Mouse (Mus musculus) macrophage (primary cell): Measurements from ENCODE around the gene Sema4b. TPM values are rescaled to one million over a fixed set of nuclear protein-coding genes. Genes with fewer than 3 reads are reported as not detected.

Source experiments
- H3K27ac ChIP-seq: fragments of 350-480 bp; formaldehyde crosslinking; 2 replicates; pipeline ENCODE4 v1.9.0; 2021
- H3K36me3 ChIP-seq: fragments of 350-480 bp; formaldehyde crosslinking; 2 replicates; pipeline ENCODE4 v1.9.0; 2021; ENCODE audit errors: inconsistent target
- H3K4me3 ChIP-seq: fragments of 350-480 bp; formaldehyde crosslinking; 2 replicates; pipeline ENCODE4 v1.9.0; 2021; ENCODE audit errors: inconsistent target
- H3K79me2 ChIP-seq: fragments of 350-480 bp; formaldehyde crosslinking; 2 replicates; pipeline ENCODE4 v1.9.0; 2021; ENCODE audit errors: inconsistent target
- WGBS: methylation state at CpG from one replicate; pipeline ENCODE4 v1.1.7; 2026; ENCODE audit warnings: inconsistent platforms; ENCODE audit not compliant: missing documents; 5-methylcytosine and 5-hydroxymethylcytosine counted together
- polyA plus RNA-seq: library from polyadenylated mRNA; stranded (reverse); fragments of 250-400 nt; gene quantifications from 3 replicates; pipeline ENCODE4 v1.2.4, GENCODE M21; 2018; ENCODE audit warnings: inconsistent platforms

The Sema4b gene
- polyA plus RNA-seq, 1 experiment from 2014 or later: 10.0 TPM

GRCm38 (mm10) chr7:80197941-80198778 is 11.5 kb downstream of the Sema4b start:
- Histone ChIP-seq H3K27ac (no peak overlapping the region), H3K36me3 (no peaks in the 10 kb centered on the region), H3K4me3 (peak overlapping the region; percentile 82), H3K79me2 (peaks cover 40% of the 10 kb centered on the region; the same call in 1 of the 2 replicates)
- WGBS: 1% methylated on average over 74 of the region's 74 CpGs

GRCm38 (mm10) chr7:80198863-80199262 is 12.2 kb downstream of the Sema4b start:
- 1% methylated on average over 11 of the region's 11 CpGs for WGBS

GRCm38 (mm10) chr7:80199286-80199685 is 12.6 kb downstream of the Sema4b start:
- Histone ChIP-seq H3K27ac (peak overlapping the region; percentile 22; the same call in 1 of the 2 replicates), H3K4me3 (peak overlapping the region; percentile 82), H3K36me3 (no peaks in the 10 kb centered on the region), H3K79me2 (peaks cover 47% of the 10 kb centered on the region; the same call in 1 of the 2 replicates)
- 25% methylated on average over 6 of the region's 6 CpGs for WGBS

More at GRCm38 (mm10) chr7:80198863-80199262, 12.2 kb downstream of the Sema4b start:
- Histone ChIP-seq H3K4me3 (peak overlapping the region; percentile 82), H3K36me3 (no peaks in the 10 kb centered on the region), H3K79me2 (peaks cover 42% of the 10 kb centered on the region; the same call in 1 of the 2 replicates), H3K27ac (peak overlapping the region; percentile 22; the same call in 1 of the 2 replicates)

- H3K27ac ChIP-seq: no peak overlapping the region
Measured at GRCm38 (mm10) chr7:80199851-80200587, 13.4 kb downstream of the Sema4b start.

GRCm38 (mm10) chr7:80200588-80200945 is 13.9 kb downstream of the Sema4b start:
- Histone ChIP-seq H3K79me2 (peaks cover 59% of the 10 kb centered on the region; the same call in 1 of the 2 replicates), H3K36me3 (no peaks in the 10 kb centered on the region), H3K27ac (no peak overlapping the region), H3K4me3 (no peak overlapping the region)
- WGBS: 95% methylated on average over 6 of the region's 6 CpGs

More at GRCm38 (mm10) chr7:80199851-80200587, 13.4 kb downstream of the Sema4b start:
- Histone ChIP-seq H3K4me3 (no peak overlapping the region; the same call in 1 of the 2 replicates), H3K79me2 (peaks cover 54% of the 10 kb centered on the region; the same call in 1 of the 2 replicates), H3K36me3 (no peaks in the 10 kb centered on the region)
- 84% methylated on average over 11 of the region's 11 CpGs for WGBS

- no peak overlapping the region for H3K27ac ChIP-seq
- no peak overlapping the region for H3K4me3 ChIP-seq
- H3K36me3 ChIP-seq: no peaks in the 10 kb centered on the region
- peaks cover 64% of the 10 kb centered on the region; the same call in 1 of the 2 replicates for H3K79me2 ChIP-seq
- WGBS: 95% methylated on average over 5 of the region's 5 CpGs
Measured at GRCm38 (mm10) chr7:80200963-80201539, 14.4 kb downstream of the Sema4b start.

- 95% methylated on average over 15 of the region's 15 CpGs for WGBS
- no peaks in the 10 kb centered on the region for H3K36me3 ChIP-seq
Measured at GRCm38 (mm10) chr7:80201888-80202540, 15.4 kb downstream of the Sema4b start.

GRCm38 (mm10) chr7:80202961-80203360 is 16.3 kb downstream of the Sema4b start:
- Histone ChIP-seq H3K36me3 (no peaks in the 10 kb centered on the region), H3K79me2 (peaks cover 83% of the 10 kb centered on the region; the same call in 1 of the 2 replicates), H3K4me3 (no peak overlapping the region), H3K27ac (peak overlapping the region; percentile 5; the same call in 1 of the 2 replicates)
- WGBS: 43% methylated on average over 5 of the region's 5 CpGs

More at GRCm38 (mm10) chr7:80201888-80202540, 15.4 kb downstream of the Sema4b start:
- Histone ChIP-seq H3K4me3 (no peak overlapping the region), H3K27ac (no peak overlapping the region), H3K79me2 (peaks cover 74% of the 10 kb centered on the region; the same call in 1 of the 2 replicates)

GRCm38 (mm10) chr7:80203638-80204096 is 17.0 kb downstream of the Sema4b start:
- Histone ChIP-seq H3K27ac (no peak overlapping the region), H3K4me3 (no peak overlapping the region), H3K79me2 (peaks cover 90% of the 10 kb centered on the region; the same call in 1 of the 2 replicates), H3K36me3 (no peaks in the 10 kb centered on the region)
- 34% methylated on average over 12 of the region's 12 CpGs for WGBS

GRCm38 (mm10) chr7:80204362-80204761 is 17.7 kb downstream of the Sema4b start:
- 39% methylated on average over 4 of the region's 4 CpGs for WGBS
- Histone ChIP-seq H3K27ac (no peak overlapping the region), H3K79me2 (peaks cover 92% of the 10 kb centered on the region; the same call in 1 of the 2 replicates), H3K4me3 (no peak overlapping the region), H3K36me3 (no peaks in the 10 kb centered on the region)

GRCm38 (mm10) chr7:80204961-80205360 is 18.3 kb downstream of the Sema4b start:
- H3K79me2 ChIP-seq: peaks cover 86% of the 10 kb centered on the region; the same call in 1 of the 2 replicates
- H3K36me3 ChIP-seq: no peaks in the 10 kb centered on the region
- H3K4me3 ChIP-seq: no peak overlapping the region
- 72% methylated on average over 7 of the region's 7 CpGs for WGBS
- H3K27ac ChIP-seq: no peak overlapping the region

- H3K27ac ChIP-seq: no peak overlapping the region
- no peak overlapping the region for H3K4me3 ChIP-seq
- 91% methylated on average over 11 of the region's 12 CpGs for WGBS
- H3K36me3 ChIP-seq: no peaks in the 10 kb centered on the region
- peaks cover 83% of the 10 kb centered on the region; the same call in 1 of the 2 replicates for H3K79me2 ChIP-seq
Measured at GRCm38 (mm10) chr7:80205705-80206589, 19.3 kb downstream of the Sema4b start.

GRCm38 (mm10) chr7:80207314-80207731 is 20.7 kb downstream of the Sema4b start:
- Histone ChIP-seq H3K36me3 (no peaks in the 10 kb centered on the region), H3K79me2 (peaks cover 82% of the 10 kb centered on the region; the same call in 1 of the 2 replicates), H3K27ac (no peak overlapping the region), H3K4me3 (no peak overlapping the region)
- 47% methylated on average over 3 of the region's 3 CpGs for WGBS
